Mouse (Mus musculus): ENCODE measurements around the gene Rnf222.

- peak; percentile 31 for TF ChIP-seq CTCF (IDR thresholded peaks at IDR 0.05; ENCODE audit: low read depth)
- no peak for TF ChIP-seq EP300 (IDR thresholded peaks at IDR 0.05; ENCODE audit: low read depth)
Observed at GRCm38 (mm10) chr11:68852932-68853409, 35.4 kb upstream of the Rnf222 start.
